28 mouse cellular contexts compared by ENCODE assay signal in the genomic region with DNA sequence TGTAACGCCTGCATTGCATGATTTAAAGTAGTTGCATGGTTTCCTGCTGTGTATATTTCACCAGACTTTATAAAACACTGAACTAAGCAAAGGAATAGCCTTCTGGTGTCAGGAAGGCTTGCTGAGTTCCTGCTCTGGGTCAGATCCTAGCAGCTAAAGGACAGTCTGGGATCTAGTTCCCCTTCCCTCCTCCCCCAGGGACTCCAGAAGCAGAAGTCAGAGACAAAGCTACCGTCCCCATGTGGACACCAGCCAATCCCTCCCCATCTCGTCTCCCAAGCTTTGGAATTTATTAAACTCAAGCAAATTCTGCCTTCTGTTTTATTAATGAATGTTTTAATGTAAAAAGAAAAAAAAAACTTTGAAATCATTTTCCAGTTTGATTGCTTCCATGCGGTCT. TPM values are rescaled to one million over a fixed set of nuclear protein-coding genes. Genes with fewer than 3 reads are reported as not detected.
DNase-seq lines count a peak whose midpoint lies in the region; ATAC-seq lines count a peak whose summit lies in the region.
"Had no signal": no experiment of that assay in that cellular context is flagged by ENCODE, and none has a peak within 500 bp of the region (broad histone marks: within the 10 kb centered on the region; RNA-seq: fewer than 3 reads in every experiment).

No protein-coding gene starts in this region.

- H3K4me2 ChIP-seq in limb, embryonic 13.5 days (replicated peaks), result no peak overlapping the region
- H3K4me2 ChIP-seq in midbrain, embryonic 15.5 days, result no peak overlapping the region
- no peak overlapping the region for H3K4me2 ChIP-seq in midbrain, embryonic 16.5 days (ENCODE audit: low read length)
- H3K4me2 ChIP-seq: embryonic facial prominence, embryonic 12.5 days; forebrain, embryonic 12.5 days; forebrain, embryonic 15.5 days; heart, embryonic 13.5 days; hindbrain, embryonic 14.5 days had no signal

- ATAC-seq in limb, embryonic 13.5 days (ENCODE audit: low FRiP score, low read depth), result no peak
- ATAC-seq in midbrain, embryonic 15.5 days (replicated peaks), result no peak
- no peak for ATAC-seq in midbrain, embryonic 16.5 days
- ATAC-seq: forebrain, embryonic 15.5 days; hindbrain, postnatal 0 days; Patski had no signal

- peaks cover 14% of the 10 kb centered on the region; the same call in 1 of the 2 replicates for H3K9me3 ChIP-seq in limb, embryonic 13.5 days
- H3K9me3 ChIP-seq in limb, embryonic 10.5 days (replicated peaks), result 0 out of 2 replicates have a peak, but pooled peaks cover 2% of the 10 kb centered on the region
- H3K9me3 ChIP-seq in midbrain, embryonic 15.5 days, result no peaks in the 10 kb centered on the region
- H3K9me3 ChIP-seq in midbrain, embryonic 10.5 days (replicated peaks), result peaks cover 7% of the 10 kb centered on the region
- no peaks in the 10 kb centered on the region for H3K9me3 ChIP-seq in midbrain, embryonic 16.5 days (replicated peaks; ENCODE audit: control insufficient read depth, low read length, poor library complexity, severe bottlenecking)
- H3K9me3 ChIP-seq: forebrain, embryonic 15.5 days had no signal

- H3K27ac ChIP-seq in limb, embryonic 13.5 days, result peak overlapping the region; percentile 40; the same call in 1 of the 2 replicates
- H3K27ac ChIP-seq in limb, embryonic 10.5 days, result no peak overlapping the region
- H3K27ac ChIP-seq in midbrain, embryonic 15.5 days, result peak overlapping the region; percentile 82
- H3K27ac ChIP-seq in midbrain, embryonic 10.5 days (replicated peaks), result no peak overlapping the region
- H3K27ac ChIP-seq in midbrain, embryonic 16.5 days (ENCODE audit: low read length), result peak overlapping the region; percentile 15
- H3K27ac ChIP-seq: heart, adult 2 months; heart, embryonic 10.5 days; heart, embryonic 13.5 days; hindbrain, postnatal 0 days had no signal

- 0 out of 2 replicates have a peak, but pooled peaks cover 2% of the 10 kb centered on the region for H3K36me3 ChIP-seq in limb, embryonic 13.5 days
- no peaks in the 10 kb centered on the region for H3K36me3 ChIP-seq in limb, embryonic 10.5 days
- H3K36me3 ChIP-seq in midbrain, embryonic 15.5 days (replicated peaks), result no peaks in the 10 kb centered on the region
- no peaks in the 10 kb centered on the region for H3K36me3 ChIP-seq in midbrain, embryonic 10.5 days
- H3K36me3 ChIP-seq in midbrain, embryonic 16.5 days (ENCODE audit: control insufficient read depth, insufficient read depth, low read length), result no peaks in the 10 kb centered on the region
- H3K36me3 ChIP-seq: embryonic facial prominence, embryonic 12.5 days; forebrain, embryonic 12.5 days; forebrain, embryonic 15.5 days; G1E; heart, embryonic 10.5 days; heart, embryonic 13.5 days had no signal

- H3K9ac ChIP-seq in limb, embryonic 13.5 days, result no peak overlapping the region
- H3K9ac ChIP-seq in midbrain, embryonic 15.5 days, result no peak overlapping the region
- no peak overlapping the region for H3K9ac ChIP-seq in midbrain, embryonic 16.5 days (ENCODE audit: low read depth, low read length)
- H3K9ac ChIP-seq: embryonic facial prominence, embryonic 12.5 days; forebrain, embryonic 12.5 days; forebrain, embryonic 15.5 days; heart, embryonic 13.5 days; hindbrain, embryonic 14.5 days had no signal

- WGBS in limb, embryonic 13.5 days, result 39% methylated on average over 4 of the region's 4 CpGs
- 85% methylated on average over 4 of the region's 4 CpGs for WGBS in limb, embryonic 10.5 days
- WGBS in midbrain, embryonic 15.5 days, result 59% methylated on average over 4 of the region's 4 CpGs
- WGBS in midbrain, embryonic 10.5 days, result 78% methylated on average over 4 of the region's 4 CpGs
- WGBS in midbrain, embryonic 16.5 days, result 61% methylated on average over 4 of the region's 4 CpGs

- DNase-seq in kidney, postnatal 10 days, result peak; percentile 68
- no peak for DNase-seq in kidney, adult 18-20 months
- no peak for DNase-seq in limb, embryonic 10.5 days (ENCODE audit: low spot score)
- DNase-seq in midbrain, embryonic 10.5 days (ENCODE audit: low spot score), result no peak
- no peak for DNase-seq in adrenal gland, adult 2 months
- DNase-seq: adrenal gland, postnatal 25 days; B cell, adult 2 months; cerebellum, adult 18-20 months; cerebellum, adult 9-10 months; cerebellum, postnatal 14 days; gastrocnemius, postnatal 25 days; heart, adult 2 months; heart, postnatal 14 days; heart, postnatal 4 days had no signal

- H3K4me3 ChIP-seq in limb, embryonic 13.5 days, result no peak overlapping the region
- H3K4me3 ChIP-seq in limb, embryonic 10.5 days, result no peak overlapping the region
- H3K4me3 ChIP-seq in midbrain, embryonic 15.5 days, result no peak overlapping the region
- H3K4me3 ChIP-seq in midbrain, embryonic 10.5 days, result no peak overlapping the region
- no peak overlapping the region for H3K4me3 ChIP-seq in midbrain, embryonic 16.5 days (ENCODE audit: low read depth, low read length)
- H3K4me3 ChIP-seq: embryonic facial prominence, embryonic 12.5 days; erythroblast, embryonic 14.5 days; forebrain, embryonic 12.5 days; forebrain, embryonic 15.5 days; heart, adult 2 months; heart, embryonic 10.5 days; heart, embryonic 13.5 days had no signal

- H3K4me1 ChIP-seq in limb, embryonic 13.5 days, result peaks cover 43% of the 10 kb centered on the region
- H3K4me1 ChIP-seq in limb, embryonic 10.5 days, result peaks cover 40% of the 10 kb centered on the region
- H3K4me1 ChIP-seq in midbrain, embryonic 15.5 days, result peaks cover 22% of the 10 kb centered on the region
- H3K4me1 ChIP-seq in midbrain, embryonic 10.5 days, result peaks cover 19% of the 10 kb centered on the region
- peaks cover 3% of the 10 kb centered on the region for H3K4me1 ChIP-seq in midbrain, embryonic 16.5 days (ENCODE audit: control insufficient read depth, insufficient read depth, low read length)

- H3K27me3 ChIP-seq in limb, embryonic 13.5 days, result peaks cover 6% of the 10 kb centered on the region; the same call in 1 of the 2 replicates
- peaks cover 20% of the 10 kb centered on the region for H3K27me3 ChIP-seq in limb, embryonic 10.5 days (ENCODE audit: low read depth, poor library complexity, severe bottlenecking)
- no peaks in the 10 kb centered on the region for H3K27me3 ChIP-seq in midbrain, embryonic 15.5 days (replicated peaks)
- no peaks in the 10 kb centered on the region for H3K27me3 ChIP-seq in midbrain, embryonic 10.5 days (ENCODE audit: low read depth, poor library complexity, severe bottlenecking)
- H3K27me3 ChIP-seq in midbrain, embryonic 16.5 days (ENCODE audit: control insufficient read depth, insufficient read depth, low read depth, low read length), result no peaks in the 10 kb centered on the region
- H3K27me3 ChIP-seq: CH12.LX; embryonic facial prominence, embryonic 12.5 days; forebrain, embryonic 12.5 days; forebrain, embryonic 15.5 days; Patski had no signal

RNA-seq across cellular contexts. Expression of gene Nfatc2, which starts 23.6 kb away (rescaled TPM):
- 6.3 and 7.3 TPM in 2 replicates for polyA plus RNA-seq in limb, embryonic 13.5 days (2015; fragmentation: Nextera tagmentation; extraction: Ambion mirVana)
- 1.0 and 3.2 TPM in 2 replicates for polyA plus RNA-seq in limb, embryonic 10.5 days (2016; fragmentation: Nextera tagmentation; extraction: Ambion mirVana)
- 3.8 and 3.9 TPM in 2 replicates for polyA plus RNA-seq in midbrain, embryonic 15.5 days (2015; fragmentation: Nextera tagmentation; extraction: Ambion mirVana)
- 0.54 and 0.61 TPM in 2 replicates for polyA plus RNA-seq in midbrain, embryonic 10.5 days (2016; fragmentation: Nextera tagmentation; extraction: Ambion mirVana)
- 3.8 and 4.5 TPM in 2 replicates for polyA plus RNA-seq in midbrain, embryonic 16.5 days (2015; fragmentation: Nextera tagmentation; extraction: Ambion mirVana)
- 1 to 10 TPM; 3.5 to 4.9 TPM for total RNA-seq in adrenal gland, adult 2 months (2021)
- polyA plus RNA-seq in adrenal gland, adult 2 months (2012; rRNA removed), result 2.8 and 4.7 TPM in 2 replicates
- polyA plus RNA-seq: erythroblast, embryonic 14.5 days; G1E had no signal

Comparison
In these comparisons a context has a peak if more than half of its experiments do, and no peak if none do; other contexts are left out.
1. H3K27ac ChIP-seq: peak in limb, embryonic 13.5 days (single experiment), midbrain, embryonic 15.5 days (single experiment) and midbrain, embryonic 16.5 days (single experiment); none in limb, embryonic 10.5 days (single experiment) and midbrain, embryonic 10.5 days (single experiment).